Mouse (Mus musculus): ENCODE measurements around the gene Cradd.

DNA sequence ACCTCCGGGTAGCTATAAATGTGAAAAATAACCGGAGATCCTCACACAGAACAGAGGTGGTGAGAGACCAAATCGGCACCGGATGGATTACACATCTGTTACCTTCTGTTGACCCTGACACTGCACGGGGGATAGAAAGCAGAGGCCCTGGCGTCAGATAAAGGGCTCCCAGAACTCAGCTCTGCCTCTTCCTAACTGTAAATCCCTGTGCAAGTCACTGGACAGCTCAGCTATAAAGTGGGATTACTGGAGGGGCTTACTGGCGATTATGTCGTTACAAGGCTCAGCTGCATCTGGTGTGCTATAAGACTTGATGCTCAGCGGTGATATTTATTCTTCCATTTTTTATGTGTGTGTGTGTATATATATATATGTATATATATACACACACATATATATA, 102.0 kb downstream of the Cradd start:
- TF ChIP-seq POLR2A (IDR thresholded peaks at IDR 0.05; ENCODE audit: control insufficient read depth, low read depth, low read length) = no peak
- TF ChIP-seq CTCF (IDR thresholded peaks at IDR 0.05; ENCODE audit: control insufficient read depth, insufficient read depth, insufficient replicate concordance, low read depth, low read length) = no peak

All from testis, adult 2 months (tissue).